Mouse (Mus musculus) layer of hippocampus, adult 8-10 months (tissue): ENCODE measurements around the gene Gm5934. TPM values are rescaled to one million over a fixed set of nuclear protein-coding genes. Genes with fewer than 3 reads are reported as not detected.
"Not testable (repeated sequence)": the region's sequence is repeated elsewhere in the genome, so short reads cannot be mapped to it uniquely, and the experiment has no call there.

ENCODE experiments used
- DNase-seq, 2 experiments: peaks; one replicate each; pipeline ENCODE4 v3.0.0; 2022; ENCODE audit warnings: low spot score in 2 of 2
- total RNA-seq, 4 experiments: library from RNA; stranded (reverse); gene quantifications; 2 replicates each; pipeline ENCODE4 v1.2.4; 2022

The Gm5934 gene
- not detected for total RNA-seq

DNA sequence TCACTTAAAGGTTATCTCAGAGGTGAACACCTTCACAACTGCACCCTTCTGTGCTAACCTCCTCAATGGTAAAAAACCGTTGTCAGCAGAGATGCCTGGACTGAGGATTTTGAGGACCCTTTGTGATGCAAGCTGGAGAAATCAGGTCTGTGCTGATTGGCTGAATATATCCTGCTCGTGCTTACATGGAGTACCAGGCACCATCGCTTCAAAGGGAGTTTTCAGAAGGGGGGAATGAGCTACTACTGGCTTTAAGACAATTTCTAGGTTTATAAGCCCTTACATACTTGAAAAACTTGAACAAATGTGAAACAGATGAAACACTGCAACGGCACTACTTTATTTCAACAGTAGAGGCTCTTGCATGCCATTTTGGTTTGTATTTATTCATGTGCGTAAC lies at the start of gene Gm5934:
Gm5934 (minus strand) TSS at position 101 of the 400 bp plus-strand sequence.
- DNase-seq: not testable (repeated sequence)

Other genes with a start within 250 kb of the Gm5934 start
- not detected for gene Gm4297, start 74.1 kb upstream of the Gm5934 start, total RNA-seq